Mouse (Mus musculus) CH12.LX (cell line): ENCODE data around the gene Bst2. TPM values are rescaled to one million over a fixed set of nuclear protein-coding genes. Genes with fewer than 3 reads are reported as not detected.

Experiments
- DNase-seq: peaks from one replicate; pipeline ENCODE4 v3.0.0-alpha.2; 2013; ENCODE audit errors: extremely low read depth
- H3K27ac ChIP-seq: 2 replicates; pipeline ENCODE4 v1.5.1; 2012; ENCODE audit warnings: low read depth, mild to moderate bottlenecking, control low read depth, moderate library complexity; ENCODE audit not compliant: insufficient read depth
- H3K27me3 ChIP-seq: replicated peaks from 2 replicates; pipeline ENCODE3; 2012; ENCODE audit warnings: inconsistent platforms
- H3K36me3 ChIP-seq, 2 experiments: replicated peaks in 1 of 2; 2 replicates each; pipeline versions ENCODE3 to v1.6.1; 2012; ENCODE audit warnings: inconsistent platforms in 1 of 2, low read length in 1 of 2, mild to moderate bottlenecking in 1 of 2, mixed read lengths in 1 of 2, moderate library complexity in 1 of 2; ENCODE audit not compliant: control insufficient read depth in 1 of 2, insufficient read depth in 1 of 2
- H3K4me1 ChIP-seq, 2 experiments: 2 replicates each; pipeline ENCODE4 v1.6.1; 2012; ENCODE audit warnings: inconsistent platforms in 1 of 2, moderate library complexity in 1 of 2; ENCODE audit not compliant: insufficient read depth in 2 of 2, control insufficient read depth in 1 of 2
- H3K4me2 ChIP-seq: 2 replicates; pipeline ENCODE4 v1.6.1; 2012; ENCODE audit warnings: low read depth, mild to moderate bottlenecking, control low read depth; ENCODE audit not compliant: poor library complexity, insufficient read depth, severe bottlenecking
- H3K4me3 ChIP-seq, 3 experiments: fragments of 150-350 bp in 1 of 3; sonication (generic) in 1 of 3; replicated peaks in 1 of 3; 2 replicates each; pipeline versions ENCODE3 to v1.5.1; 2011 to 2012; ENCODE audit warnings: low read depth in 2 of 3, low read length in 2 of 3, mild to moderate bottlenecking in 2 of 3, moderate library complexity in 2 of 3, control low read depth in 1 of 3, improper control_type of control experiment in 1 of 3, inconsistent platforms in 1 of 3, mixed read lengths in 1 of 3; ENCODE audit not compliant: poor library complexity in 1 of 3
- H3K79me2 ChIP-seq: replicated peaks from 2 replicates; pipeline ENCODE4 v1.6.1; 2012; ENCODE audit warnings: mild to moderate bottlenecking, moderate library complexity; ENCODE audit not compliant: control insufficient read depth, poor library complexity, insufficient read depth, severe bottlenecking; ENCODE audit errors: extremely low read depth
- H3K9ac ChIP-seq: 2 replicates; pipeline ENCODE4 v1.6.1; 2012; ENCODE audit warnings: low read depth, mild to moderate bottlenecking, control low read depth, moderate library complexity; ENCODE audit not compliant: insufficient read depth
- H3K9me3 ChIP-seq: replicated peaks from 2 replicates; pipeline ENCODE3; 2012; ENCODE audit warnings: low read length, inconsistent platforms, mixed read lengths
- CHD1 ChIP-seq: IDR thresholded peaks from 2 replicates; pipeline ENCODE4 v1.6.1; 2012; ENCODE audit warnings: low read depth, low read length, improper control_type of control experiment, inconsistent platforms
- E2F4 ChIP-seq: IDR thresholded peaks from 2 replicates; pipeline ENCODE4 v1.6.1; 2011; ENCODE audit warnings: low read depth, low read length, improper control_type of control experiment; ENCODE audit not compliant: insufficient replicate concordance
- ELF1 ChIP-seq: IDR thresholded peaks from 2 replicates; pipeline ENCODE4 v1.6.1; 2014; ENCODE audit warnings: low read depth, mild to moderate bottlenecking, inconsistent platforms, low read length, improper control_type of control experiment
- EP300 ChIP-seq: IDR thresholded peaks from 2 replicates; pipeline ENCODE4 v1.6.1; 2011; ENCODE audit warnings: low read length, improper control_type of control experiment
- ETS1 ChIP-seq: conservative IDR thresholded peaks from 2 replicates; pipeline ENCODE4 v1.6.1; 2012; ENCODE audit warnings: low read depth, mild to moderate bottlenecking, inconsistent platforms, low read length, improper control_type of control experiment, moderate library complexity
- GABPA ChIP-seq: IDR thresholded peaks from 2 replicates; pipeline ENCODE4 v1.6.1; 2012; ENCODE audit warnings: low read depth, low read length, improper control_type of control experiment, inconsistent platforms; ENCODE audit not compliant: insufficient replicate concordance
- IRF4 ChIP-seq: IDR thresholded peaks from 2 replicates; pipeline ENCODE4 v1.6.1; 2014; ENCODE audit warnings: low read depth, mild to moderate bottlenecking, inconsistent platforms, low read length, improper control_type of control experiment
- JUN ChIP-seq: IDR thresholded peaks from 2 replicates; pipeline ENCODE4 v1.6.1; 2011; ENCODE audit warnings: low read depth, mild to moderate bottlenecking, low read length, improper control_type of control experiment, moderate library complexity; ENCODE audit not compliant: insufficient read depth
- KAT2A ChIP-seq: IDR thresholded peaks from 2 replicates; pipeline ENCODE4 v1.6.1; 2012; ENCODE audit warnings: low read length, improper control_type of control experiment, inconsistent platforms; ENCODE audit not compliant: insufficient replicate concordance
- MAFK ChIP-seq: IDR thresholded peaks from 2 replicates; pipeline ENCODE4 v1.6.1; 2011; ENCODE audit warnings: low read length, improper control_type of control experiment; ENCODE audit not compliant: insufficient replicate concordance
- MAX ChIP-seq: IDR thresholded peaks from 2 replicates; pipeline ENCODE4 v1.6.1; 2011; ENCODE audit warnings: low read length, improper control_type of control experiment
- MEF2A ChIP-seq: IDR thresholded peaks from 2 replicates; pipeline ENCODE4 v1.6.1; 2014; ENCODE audit warnings: low read depth, mild to moderate bottlenecking, inconsistent platforms, low read length, improper control_type of control experiment, borderline replicate concordance
- MXI1 ChIP-seq: IDR thresholded peaks from 2 replicates; pipeline ENCODE4 v1.6.1; 2011; ENCODE audit warnings: mild to moderate bottlenecking, low read depth, low read length, improper control_type of control experiment
- MYC ChIP-seq: IDR thresholded peaks from 2 replicates; pipeline ENCODE4 v1.6.1; 2011; ENCODE audit warnings: low read depth, mild to moderate bottlenecking, improper control_type of control experiment, low read length
- NELFE ChIP-seq: IDR thresholded peaks from 2 replicates; pipeline ENCODE4 v1.6.1; 2011; ENCODE audit warnings: low read depth, low read length, improper control_type of control experiment
- PAX5 ChIP-seq: IDR thresholded peaks from 2 replicates; pipeline ENCODE4 v1.6.1; 2012; ENCODE audit warnings: low read length, inconsistent platforms, mixed read lengths
- POLR2A ChIP-seq: IDR thresholded peaks from 2 replicates; pipeline ENCODE4 v1.6.1; 2011; ENCODE audit warnings: low read depth, mild to moderate bottlenecking, improper control_type of control experiment, low read length
- POLR2AphosphoS2 ChIP-seq: IDR thresholded peaks from 2 replicates; pipeline ENCODE4 v1.6.1; 2011; ENCODE audit warnings: low read depth, low read length, improper control_type of control experiment
- SMC3 ChIP-seq: IDR thresholded peaks from 2 replicates; pipeline ENCODE4 v1.6.1; 2011; ENCODE audit warnings: low read depth, low read length, improper control_type of control experiment
- UBTF ChIP-seq: IDR thresholded peaks from 2 replicates; pipeline ENCODE4 v1.6.1; 2012; ENCODE audit warnings: low read depth, mild to moderate bottlenecking, inconsistent platforms, low read length, improper control_type of control experiment, moderate library complexity
- ZC3H11A ChIP-seq: IDR thresholded peaks from 2 replicates; pipeline ENCODE4 v1.6.1; 2012; ENCODE audit warnings: low read depth, mild to moderate bottlenecking, inconsistent platforms, low read length, improper control_type of control experiment
- ZMIZ1 ChIP-seq: IDR thresholded peaks from 2 replicates; pipeline ENCODE4 v1.6.1; 2012; ENCODE audit warnings: low read depth, mild to moderate bottlenecking, inconsistent platforms, low read length, improper control_type of control experiment
- dilution Hi-C: fragments of 300-500 bp; cut with MboI; formaldehyde crosslinking; loops from 2 replicates; pipeline ENCODE4 v1.14.3; 2020; ENCODE audit warnings: low sequenced_read_pairs; ENCODE audit not compliant: extremely low pct_unique_long_range_greater_than_20kb, extremely low pct_ligation_motif_present
- in situ Hi-C: fragments of 300-500 bp; cut with MboI; formaldehyde crosslinking; loops from 3 replicates; pipeline ENCODE4 v1.14.3; 2019; ENCODE audit warnings: low sequenced_read_pairs, low pct_ligation_motif_present, low pct_unique_long_range_greater_than_20kb, mixed read lengths
- polyA plus RNA-seq: library from polyadenylated mRNA; unstranded; fragments of >175 nt; gene quantifications from 2 replicates; pipeline ENCODE4 v1.2.1, GENCODE M21; 2012; ENCODE audit warnings: low read depth; ENCODE audit not compliant: insufficient read length
- total RNA-seq, 2 experiments: library from RNA; depleted of rRNA; stranded (reverse); fragments of 300-350 nt in 1 of 2; fragments of >200 nt in 1 of 2; gene quantifications; 2 replicates each; pipeline ENCODE4 v1.2.3; 2012 to 2014

The Bst2 gene
- total and polyA plus RNA-seq, 3 experiments: 214 to 424 (median 304) TPM

DNA sequence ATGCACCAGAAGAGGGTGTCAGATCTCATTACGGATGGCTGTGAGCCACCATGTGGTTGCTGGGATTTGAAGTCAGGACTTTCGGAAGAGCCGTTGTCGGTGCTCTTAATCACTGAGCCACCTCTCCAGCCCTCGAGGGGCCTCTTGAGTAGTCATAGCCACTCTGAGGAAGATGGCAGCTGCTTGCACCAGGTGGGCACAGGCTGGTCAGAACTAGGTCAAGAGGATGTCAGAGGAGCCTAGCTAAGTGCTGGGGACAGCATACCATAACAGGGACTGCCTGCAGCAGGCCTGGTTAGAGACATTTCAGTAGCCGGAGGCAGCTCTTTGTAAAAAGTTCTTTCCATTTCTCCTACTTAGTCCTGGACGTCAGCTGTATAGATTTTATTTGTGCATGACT lies 13.5 kb upstream of the Bst2 start:
- Histone ChIP-seq H3K27ac (no peak overlapping the region), H3K27me3 (no peaks in the 10 kb centered on the region), H3K9ac (no peak overlapping the region), H3K79me2 (no peaks in the 10 kb centered on the region), H3K4me3 (no peak overlapping the region), H3K36me3 (peaks cover 27 to 39% of the 10 kb centered on the region in 2 experiments), H3K4me1 (peaks cover 0 to 4% of the 10 kb centered on the region in 2 experiments; a peak in 1 of 4 replicates), H3K4me2 (no peak overlapping the region), H3K9me3 (no peaks in the 10 kb centered on the region)
- in situ Hi-C loops: no loop called here
- DNase-seq: no peak
- dilution Hi-C loops: no loop called here
- no peak for TF ChIP-seq JUN
- no peak for TF ChIP-seq NELFE
- TF ChIP-seq SMC3: no peak
- TF ChIP-seq ETS1: no peak
- TF ChIP-seq POLR2AphosphoS2: no peak
- no peak for TF ChIP-seq ELF1
- TF ChIP-seq KAT2A: no peak
- no peak for TF ChIP-seq IRF4
- TF ChIP-seq CHD1: no peak
- no peak for TF ChIP-seq MAX
- TF ChIP-seq MXI1: no peak

DNA sequence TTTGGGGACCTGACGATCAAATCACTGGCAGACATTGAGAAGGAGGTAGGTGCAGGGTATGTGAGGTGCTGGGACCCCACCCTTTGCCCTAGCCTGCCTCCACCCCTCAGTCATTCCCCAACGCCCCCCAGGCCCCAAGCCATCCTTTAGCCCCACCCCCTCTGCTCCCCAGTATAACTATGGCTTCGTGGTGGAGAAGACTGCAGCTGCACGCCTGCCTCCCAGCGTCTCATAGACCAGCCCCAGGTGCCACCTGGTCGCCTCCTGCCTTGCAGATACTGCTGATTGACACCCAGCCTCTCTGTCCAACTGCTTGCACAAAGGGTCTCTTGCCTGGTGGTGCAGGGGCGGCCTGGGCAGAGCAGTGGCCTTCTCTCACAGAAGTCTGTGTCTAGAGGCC lies 10.3 kb upstream of the Bst2 start:
- TF ChIP-seq ZMIZ1: no peak
- no peak for TF ChIP-seq POLR2AphosphoS2
- TF ChIP-seq E2F4: no peak
- no peak for TF ChIP-seq MEF2A
- TF ChIP-seq IRF4: no peak
- TF ChIP-seq EP300: no peak
- TF ChIP-seq NELFE: no peak
- TF ChIP-seq ETS1: no peak
- no peak for TF ChIP-seq POLR2A
- no peak for TF ChIP-seq ELF1
- no peak for TF ChIP-seq PAX5
- TF ChIP-seq KAT2A: no peak
- TF ChIP-seq MAFK: no peak
- no peak for TF ChIP-seq ZC3H11A
- TF ChIP-seq MAX: no peak
- TF ChIP-seq UBTF: no peak
- TF ChIP-seq MYC: no peak
- TF ChIP-seq GABPA: no peak
- TF ChIP-seq MXI1: no peak
- H3K36me3 ChIP-seq: peaks cover 35 to 55% of the 10 kb centered on the region in 2 experiments
- H3K9ac ChIP-seq: no peak overlapping the region
- no peaks in the 10 kb centered on the region for H3K9me3 ChIP-seq
- in situ Hi-C loops: no loop called here
- no peak overlapping the region for H3K27ac ChIP-seq
- dilution Hi-C loops: no loop called here
- H3K79me2 ChIP-seq: peaks cover 17% of the 10 kb centered on the region
- H3K27me3 ChIP-seq: no peaks in the 10 kb centered on the region
- no peak overlapping the region for H3K4me3 ChIP-seq
- DNase-seq: no peak
- peaks cover 9% of the 10 kb centered on the region in 2 experiments; a peak in 3 of 4 replicates for H3K4me1 ChIP-seq
- H3K4me2 ChIP-seq: no peak overlapping the region
